Mouse (Mus musculus) G1E-ER4 (cell line): ENCODE results near the gene Gga3. TPM values are rescaled to one million over a fixed set of nuclear protein-coding genes. Genes with fewer than 3 reads are reported as not detected.

ENCODE experiments used
- GATA1 ChIP-seq: IDR thresholded peaks from one replicate; pipeline ENCODE4 v1.8.0; 2012; ENCODE audit warnings: low read length, inconsistent platforms
- polyA plus RNA-seq: library from polyadenylated mRNA; stranded (reverse); fragments of >175 nt; gene quantifications from 2 replicates; pipeline ENCODE4 v1.2.3, GENCODE M21; 2012

Gga3 gene
- 73.5 and 127 TPM in 2 replicates for polyA plus RNA-seq

DNA sequence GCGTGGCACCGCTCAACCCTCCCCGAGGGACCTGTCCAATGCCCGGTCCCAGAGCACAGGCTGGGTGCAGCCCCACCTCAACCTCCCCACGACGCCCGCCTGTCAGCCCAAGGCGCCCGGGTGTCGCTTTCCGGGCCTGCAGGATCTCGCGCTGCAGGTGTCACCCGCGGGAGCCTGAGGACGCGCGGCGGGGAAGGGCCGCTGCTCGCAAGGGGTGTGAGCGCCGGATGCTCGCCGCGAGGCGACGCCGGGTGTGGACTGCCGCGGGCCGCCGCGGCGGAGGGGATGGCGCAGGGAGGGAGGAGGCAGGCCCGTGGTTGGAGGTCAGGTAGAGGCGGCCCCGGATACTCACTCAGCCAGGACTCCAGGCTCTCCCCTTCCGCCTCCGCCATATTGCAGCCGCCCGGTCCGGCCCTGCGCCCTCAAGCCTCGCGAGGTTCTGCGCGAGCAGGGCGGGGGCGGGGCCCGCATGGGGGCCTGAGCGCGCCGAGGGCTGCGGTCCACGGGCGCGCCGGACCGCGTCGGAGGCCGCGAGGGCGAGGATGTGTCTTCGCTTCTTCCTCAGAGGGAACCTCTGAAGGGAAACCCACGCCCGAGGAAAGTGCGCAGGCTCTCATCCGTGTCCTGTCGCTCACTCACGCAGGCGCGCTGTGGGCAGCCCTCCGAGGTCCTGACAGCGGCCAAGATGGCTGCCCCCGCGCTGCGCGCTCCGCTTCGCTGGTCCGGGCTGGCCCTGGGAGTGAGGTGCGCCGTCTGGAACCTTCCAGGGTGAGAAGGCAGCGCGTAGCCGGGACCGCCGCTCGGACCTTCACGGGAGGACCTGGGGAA lies at the start of gene Gga3, which contains the start of gene Mrps7:
TSS of gene Gga3 (minus strand) at position 576 of the 828 bp plus-strand sequence.
TSS of gene Mrps7 (plus strand) at position 450 of the 828 bp plus-strand sequence.
- TF ChIP-seq GATA1 = no peak

- TF ChIP-seq GATA1 = no peak
Observed at GRCm38 (mm10) chr11:115653194-115653593, 49.3 kb upstream of the Gga3 start.

DNA sequence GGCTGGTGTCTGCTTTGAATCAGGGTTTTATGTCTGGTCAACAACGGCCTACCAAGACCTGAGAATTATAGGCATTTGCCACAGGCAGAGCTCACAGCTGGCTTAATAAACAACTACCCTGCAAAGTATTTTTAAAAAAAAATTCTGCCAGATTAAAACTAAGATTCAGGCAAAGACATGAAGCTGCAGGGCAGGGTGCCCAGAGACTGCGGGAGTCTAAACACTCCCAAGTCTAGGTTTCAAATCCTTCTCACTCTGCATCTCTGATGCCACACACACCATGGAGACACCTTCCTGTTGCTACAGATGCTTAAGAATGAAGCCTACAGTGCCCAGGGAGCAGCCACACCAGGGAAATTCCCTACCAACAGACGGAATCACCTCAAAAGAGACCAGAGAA lies 47.8 kb upstream of the Gga3 start:
- no peak for TF ChIP-seq GATA1

GRCm38 (mm10) chr11:115649706-115650105 lies 45.9 kb upstream of the Gga3 start:
- TF ChIP-seq GATA1 = no peak

DNA sequence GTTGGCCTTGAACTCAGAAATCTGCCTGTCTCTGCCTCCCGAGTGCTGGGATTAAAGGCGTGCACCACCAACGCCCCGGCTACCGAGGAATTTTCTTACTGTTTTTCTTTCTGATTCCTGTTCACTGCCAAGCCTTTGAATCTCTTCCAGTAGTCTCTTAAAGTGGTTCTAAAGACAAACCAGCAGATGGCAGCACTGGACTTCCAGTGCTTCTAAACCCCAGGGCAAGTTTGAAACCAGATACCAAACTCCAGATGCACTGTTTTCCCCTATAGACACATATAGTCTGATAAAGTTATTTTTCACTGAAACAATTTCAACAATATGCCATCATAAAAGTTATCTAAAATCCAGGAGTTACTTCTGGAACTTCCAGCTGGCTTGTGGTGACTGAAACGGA lies 43.6 kb upstream of the Gga3 start:
- no peak for TF ChIP-seq GATA1

DNA sequence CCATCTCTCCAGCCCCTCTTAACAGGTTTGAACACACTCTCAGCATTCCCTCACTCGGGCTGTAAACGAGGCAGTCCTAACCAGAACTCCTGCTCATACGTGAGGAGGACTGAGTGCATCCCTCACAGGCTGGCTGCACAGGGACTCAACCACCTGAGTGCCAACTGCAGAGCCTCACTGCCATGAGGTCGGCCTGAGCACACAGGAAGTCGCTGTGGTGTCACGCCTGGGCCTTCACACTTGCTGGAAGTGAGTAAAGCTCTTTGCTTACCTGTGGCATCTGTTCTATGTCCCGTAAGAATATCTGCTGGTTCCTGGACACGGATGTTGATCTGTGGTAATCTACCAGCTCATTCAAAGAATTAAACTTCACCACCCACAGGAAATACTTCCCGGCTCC lies 42.6 kb upstream of the Gga3 start:
- no peak for TF ChIP-seq GATA1

DNA sequence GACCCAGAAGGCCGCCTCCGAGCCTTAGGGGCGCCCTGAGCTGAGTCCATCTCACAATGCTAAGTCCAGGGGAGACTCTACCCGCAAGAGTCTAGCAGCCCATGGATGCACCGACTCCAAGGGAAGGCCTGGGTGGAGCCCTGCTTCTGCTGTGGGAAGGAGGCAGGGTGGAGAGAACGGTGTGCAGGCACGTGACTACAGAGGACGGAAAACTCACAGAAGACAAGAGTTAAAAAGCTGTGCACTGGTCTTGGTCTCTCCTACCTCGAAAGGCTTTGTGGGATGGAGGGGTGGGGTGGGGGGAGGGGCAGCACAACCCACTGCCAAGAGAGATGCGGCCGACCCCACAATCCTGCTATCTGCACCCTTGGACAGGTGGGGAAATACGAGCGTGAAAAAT lies 40.5 kb upstream of the Gga3 start:
- no peak for TF ChIP-seq GATA1

DNA sequence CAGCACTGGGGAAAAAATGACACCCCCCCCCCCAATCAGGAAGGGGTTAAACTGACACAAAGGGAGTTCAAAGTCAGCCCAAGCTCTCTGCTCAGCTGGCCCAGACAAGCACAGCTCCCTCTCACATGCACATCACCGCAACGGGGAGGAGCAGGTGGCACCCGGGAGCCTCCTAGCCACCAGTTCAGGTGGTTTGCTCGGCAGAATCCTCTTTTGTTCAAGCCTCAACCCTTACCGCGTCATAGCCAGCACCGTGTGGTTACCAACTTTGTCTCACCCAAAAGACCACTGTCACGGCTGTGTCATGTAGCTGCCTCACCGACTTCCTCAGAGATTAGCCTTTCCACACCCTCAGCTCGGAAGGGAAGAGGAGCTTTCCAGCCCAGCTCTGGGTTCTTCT lies 39.4 kb upstream of the Gga3 start:
- no peak for TF ChIP-seq GATA1

- no peak for TF ChIP-seq GATA1
Observed at GRCm38 (mm10) chr11:115642705-115643104, 38.9 kb upstream of the Gga3 start.

DNA sequence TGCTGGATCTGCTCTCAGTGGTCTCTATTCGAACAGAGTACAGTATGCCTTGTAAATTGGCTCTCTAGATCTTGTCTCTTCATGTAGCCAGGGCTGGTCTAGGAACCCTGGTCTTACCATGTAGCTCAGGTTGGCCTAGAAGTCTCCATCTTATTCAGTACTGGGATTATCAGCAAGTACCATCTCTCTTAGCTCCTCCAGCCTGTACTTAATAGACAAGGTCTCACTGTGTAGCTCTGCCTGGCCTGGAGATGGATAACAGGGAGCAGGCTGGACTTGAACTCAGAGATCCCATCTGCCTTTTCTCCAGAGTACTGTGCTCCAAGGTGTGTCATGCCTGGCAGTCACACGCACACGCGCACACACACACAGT lies 37.8 kb upstream of the Gga3 start:
- no peak for TF ChIP-seq GATA1

DNA sequence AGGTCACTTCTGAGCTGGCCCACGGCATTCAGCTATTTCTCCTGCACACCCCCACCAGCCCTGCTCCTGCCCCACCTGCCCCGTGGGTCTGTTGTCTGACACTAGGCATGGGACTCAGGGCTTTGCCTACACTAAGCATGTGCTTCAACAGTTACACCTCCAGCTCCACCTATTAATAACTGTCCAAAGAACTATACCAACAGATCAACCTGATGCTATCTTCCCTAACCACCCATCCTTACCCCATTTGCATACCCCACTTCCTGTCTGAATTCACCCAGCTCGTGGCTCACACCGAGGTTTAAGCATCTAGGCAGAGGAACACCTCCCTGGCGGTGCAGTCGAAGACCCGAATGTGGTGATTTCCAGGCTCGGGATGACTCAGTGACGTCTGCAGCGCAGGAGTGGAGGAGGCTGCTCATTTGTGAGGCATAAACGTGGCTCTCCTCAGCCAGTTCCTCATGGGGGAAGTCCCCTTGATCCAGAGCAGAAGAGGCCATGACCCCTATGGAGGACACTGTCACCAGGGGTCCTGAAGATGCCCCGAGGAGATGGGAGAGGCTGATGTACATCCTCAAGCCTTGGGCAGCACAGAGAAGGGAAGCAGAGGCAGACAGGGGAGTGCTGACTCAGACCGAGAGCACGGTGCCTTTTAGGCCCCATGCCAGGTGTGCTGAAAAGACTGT lies 37.3 kb upstream of the Gga3 start:
- no peak for TF ChIP-seq GATA1

DNA sequence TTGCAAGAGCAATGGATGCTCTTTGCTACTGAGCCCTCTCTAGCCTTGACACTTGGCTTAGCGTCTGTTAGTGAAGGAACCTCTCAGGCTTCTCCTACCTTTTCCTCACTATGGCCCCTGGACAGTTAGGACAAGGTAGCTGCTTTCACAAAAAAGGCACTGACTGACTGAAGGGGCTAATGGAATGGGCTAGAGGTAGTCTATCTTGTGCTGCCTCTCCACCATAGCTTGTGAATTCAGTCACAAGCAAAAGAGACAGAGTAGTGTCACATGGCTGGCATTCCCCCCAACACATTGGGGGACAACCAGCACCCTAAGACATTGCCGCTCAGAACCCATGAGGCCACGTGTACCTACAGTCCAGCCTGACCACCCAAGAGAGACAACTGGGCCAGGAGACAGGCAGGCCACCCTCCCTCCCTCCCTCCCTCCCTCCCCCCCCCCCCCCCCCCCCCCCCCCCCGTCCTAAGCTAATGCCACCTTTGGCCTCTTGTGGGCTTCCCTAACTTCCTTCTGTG lies 36.5 kb upstream of the Gga3 start:
- no peak for TF ChIP-seq GATA1

GRCm38 (mm10) chr11:115639540-115639939 lies 35.7 kb upstream of the Gga3 start:
- TF ChIP-seq GATA1 = no peak

GRCm38 (mm10) chr11:115638498-115639409 lies 34.9 kb upstream of the Gga3 start:
- TF ChIP-seq GATA1 = no peak

GRCm38 (mm10) chr11:115636960-115637359 lies 33.1 kb upstream of the Gga3 start:
- TF ChIP-seq GATA1 = no peak

GRCm38 (mm10) chr11:115635484-115635883 lies 31.6 kb upstream of the Gga3 start:
- no peak for TF ChIP-seq GATA1
